Mouse (Mus musculus) retina, postnatal 1 day (tissue): Measurements from ENCODE around the gene Wdr46.
"Not testable (repeated sequence)": the region's sequence is repeated elsewhere in the genome, so short reads cannot be mapped to it uniquely, and the experiment has no call there.

Source experiments
- DNase-seq: peaks from one replicate; pipeline ENCODE4 v3.0.0-alpha.2; 2012

The Wdr46 gene

DNA sequence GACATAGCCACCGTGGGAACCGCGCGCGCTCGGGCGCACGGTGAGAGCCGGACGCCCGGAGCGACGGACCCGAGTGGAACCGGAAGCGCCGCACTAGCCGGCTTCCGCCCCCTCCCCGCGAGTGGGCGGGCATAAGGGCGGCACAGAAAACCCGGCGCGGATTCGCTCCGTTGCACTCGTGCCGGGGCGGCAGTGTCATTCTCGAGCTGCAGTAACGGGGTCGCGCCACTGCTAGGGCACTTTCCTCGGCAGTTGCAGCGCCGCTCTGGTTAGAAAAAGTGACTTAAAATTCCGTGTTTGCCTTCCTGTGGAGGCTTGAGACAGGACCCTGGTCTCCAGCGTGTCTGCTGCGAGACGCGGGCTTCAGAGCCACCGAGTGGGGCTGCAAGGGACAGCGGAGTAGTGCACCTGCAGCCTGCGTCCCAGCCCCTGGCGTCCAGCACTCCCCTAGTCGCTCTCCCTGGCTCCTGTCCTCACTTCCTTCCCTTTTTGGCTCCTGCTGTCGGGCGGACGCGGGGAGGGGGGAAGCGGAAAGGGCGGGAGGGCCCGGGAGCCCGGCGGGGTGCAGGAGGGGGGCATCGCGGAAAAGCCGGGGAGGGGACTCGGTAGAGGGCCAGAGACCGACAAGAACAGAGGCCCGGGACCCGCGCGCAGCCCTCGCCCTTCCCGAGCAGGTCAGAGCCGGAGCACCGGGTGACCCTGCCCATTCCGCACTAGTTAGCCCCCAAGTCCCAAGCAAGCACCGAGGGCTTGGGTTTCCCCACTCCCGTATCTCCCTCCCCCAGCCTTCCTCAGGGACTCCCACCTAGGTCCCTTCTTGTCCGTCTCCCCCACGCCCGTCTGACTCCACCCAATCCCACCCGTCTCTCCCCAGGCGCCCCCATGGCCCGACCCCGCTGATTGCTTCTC, 10.8 kb upstream of the Wdr46 start, which contains the start of gene Rgl2:
Gene Rgl2 (plus strand): TSS at position 173 of the 909 bp plus-strand sequence.
- DNase-seq = peak; percentile 97

DNA sequence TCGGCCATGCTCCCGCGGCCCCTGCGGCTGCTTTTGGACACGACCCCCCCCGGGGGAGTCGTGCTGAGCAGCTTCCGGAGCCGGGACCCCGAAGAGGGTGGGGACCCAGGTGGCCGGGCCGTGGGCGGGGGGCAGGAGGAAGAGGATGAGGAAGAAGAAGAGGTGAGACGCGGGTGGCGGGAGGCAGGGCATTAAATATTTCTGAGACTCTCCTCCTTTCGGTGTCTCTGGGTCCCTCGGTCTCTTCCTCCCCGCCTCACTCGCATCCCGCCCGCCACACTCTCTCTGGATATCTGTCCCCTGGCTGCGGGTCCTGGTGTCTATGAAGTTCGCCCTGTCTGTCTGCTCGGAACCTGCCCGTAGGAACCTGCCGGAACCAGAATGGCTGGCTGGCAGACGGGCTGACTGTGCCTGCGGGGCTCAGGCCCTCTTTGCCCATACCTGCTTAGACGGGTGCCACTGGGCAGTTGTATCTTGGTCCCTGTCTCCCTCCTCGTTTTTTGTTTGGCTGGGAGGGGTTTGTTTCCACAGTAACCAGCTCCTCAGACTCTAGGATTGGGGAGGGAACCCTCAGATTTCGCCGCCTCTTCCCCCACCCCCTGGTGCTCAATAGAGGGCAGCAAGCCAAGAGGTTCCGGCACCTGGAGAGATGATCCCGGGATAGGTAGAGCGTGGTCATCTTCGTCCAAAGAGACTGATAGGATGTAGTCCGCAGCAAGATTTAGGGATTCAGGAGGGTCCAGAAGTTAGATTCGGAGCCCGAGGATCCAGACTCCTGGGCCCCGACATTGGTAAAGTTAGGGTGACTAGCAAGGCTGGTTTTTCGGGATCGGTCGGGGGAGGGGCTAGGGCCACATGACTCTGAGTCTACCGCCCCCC, 9.9 kb upstream of the Wdr46 start:
- DNase-seq = peak; percentile 43

DNA sequence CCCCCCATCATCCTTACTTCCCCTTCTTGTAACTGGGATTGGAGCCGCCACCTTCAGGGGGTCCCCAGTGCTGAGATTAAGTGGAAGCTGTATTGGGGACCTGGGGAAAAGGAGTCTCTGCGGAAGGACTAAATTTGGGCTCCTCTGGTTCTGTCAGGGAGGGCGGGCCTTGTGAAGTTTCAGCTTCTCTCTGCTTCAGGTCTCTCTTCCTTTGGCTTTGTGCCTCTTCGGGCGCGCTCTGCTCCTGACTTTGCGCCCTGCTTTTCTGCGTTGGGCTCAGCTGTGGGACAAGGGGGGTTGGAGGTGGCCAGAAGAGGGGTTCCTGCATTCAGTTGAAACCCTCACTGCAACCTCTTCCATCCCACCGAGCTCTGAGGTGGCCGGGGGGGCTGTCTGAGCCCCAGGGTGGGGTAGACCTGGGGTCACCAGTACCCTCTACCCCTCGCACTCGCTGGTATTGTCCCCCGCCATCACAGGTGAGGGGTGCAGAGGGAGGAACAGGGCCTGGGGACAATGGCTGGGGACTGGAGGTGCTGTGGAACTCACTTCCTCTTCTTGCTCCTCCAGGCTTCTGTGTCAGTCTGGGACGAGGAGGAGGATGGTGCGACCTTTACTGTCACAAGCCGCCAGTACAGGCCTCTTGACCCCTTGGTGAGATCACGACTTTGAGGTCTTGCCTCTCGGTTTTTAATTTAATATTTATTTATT, 9.1 kb upstream of the Wdr46 start:
- DNase-seq = no peak

DNA sequence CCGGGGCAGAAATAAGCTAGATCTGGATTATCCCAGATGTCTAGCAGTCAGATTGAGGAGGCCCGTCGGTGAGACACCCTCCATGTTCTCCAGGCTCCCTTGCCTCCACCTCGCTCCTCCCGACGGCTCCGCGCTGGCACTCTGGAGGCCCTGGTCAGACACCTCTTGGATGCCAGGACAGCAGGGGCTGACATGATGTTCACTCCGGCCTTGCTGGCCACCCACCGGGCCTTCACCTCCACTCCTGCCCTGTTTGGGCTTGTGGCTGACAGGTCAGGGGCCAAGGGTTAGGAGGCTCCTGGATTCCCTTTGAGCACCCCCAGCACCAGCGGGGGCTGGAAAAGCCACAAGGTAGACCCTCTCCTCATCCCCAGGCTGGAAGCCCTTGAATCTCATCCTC, 8.5 kb upstream of the Wdr46 start:
- no peak for DNase-seq

DNA sequence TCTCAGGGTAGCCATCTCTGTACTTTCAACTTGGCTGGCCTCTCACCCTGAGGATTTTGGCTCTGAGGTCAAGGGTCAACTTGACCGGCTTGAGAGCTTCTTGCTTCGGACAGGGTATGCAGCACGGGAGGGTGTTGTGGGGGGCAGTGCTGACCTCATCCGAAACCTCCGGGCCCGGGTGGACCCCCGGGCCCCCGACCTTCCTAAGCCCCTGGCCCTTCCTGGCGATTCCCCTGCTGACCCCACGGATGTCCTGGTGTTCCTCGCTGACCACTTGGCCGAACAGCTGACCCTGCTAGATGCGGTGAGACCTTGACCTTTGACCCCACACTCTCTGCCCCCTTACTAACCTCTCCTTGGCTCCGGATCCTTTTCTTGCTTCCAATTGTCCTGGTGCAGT, 8.0 kb upstream of the Wdr46 start:
- DNase-seq = no peak

DNA sequence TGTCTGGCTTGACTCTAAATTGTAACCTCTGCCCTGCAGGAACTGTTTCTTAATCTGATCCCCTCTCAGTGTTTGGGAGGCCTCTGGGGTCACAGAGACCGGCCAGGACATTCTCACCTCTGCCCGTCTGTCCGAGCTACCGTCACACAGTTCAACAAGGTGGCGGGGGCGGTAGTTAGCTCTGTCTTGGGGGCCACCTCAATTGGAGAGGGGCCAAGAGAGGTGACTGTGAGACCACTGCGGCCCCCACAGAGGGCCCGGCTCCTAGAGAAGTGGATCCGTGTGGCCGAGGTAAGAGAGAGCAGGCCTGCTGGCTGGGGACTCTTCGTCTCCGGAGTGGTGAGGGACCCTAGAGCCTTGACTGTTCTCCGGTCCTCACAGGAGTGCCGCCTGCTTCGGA, 7.5 kb upstream of the Wdr46 start:
- DNase-seq = no peak

DNA sequence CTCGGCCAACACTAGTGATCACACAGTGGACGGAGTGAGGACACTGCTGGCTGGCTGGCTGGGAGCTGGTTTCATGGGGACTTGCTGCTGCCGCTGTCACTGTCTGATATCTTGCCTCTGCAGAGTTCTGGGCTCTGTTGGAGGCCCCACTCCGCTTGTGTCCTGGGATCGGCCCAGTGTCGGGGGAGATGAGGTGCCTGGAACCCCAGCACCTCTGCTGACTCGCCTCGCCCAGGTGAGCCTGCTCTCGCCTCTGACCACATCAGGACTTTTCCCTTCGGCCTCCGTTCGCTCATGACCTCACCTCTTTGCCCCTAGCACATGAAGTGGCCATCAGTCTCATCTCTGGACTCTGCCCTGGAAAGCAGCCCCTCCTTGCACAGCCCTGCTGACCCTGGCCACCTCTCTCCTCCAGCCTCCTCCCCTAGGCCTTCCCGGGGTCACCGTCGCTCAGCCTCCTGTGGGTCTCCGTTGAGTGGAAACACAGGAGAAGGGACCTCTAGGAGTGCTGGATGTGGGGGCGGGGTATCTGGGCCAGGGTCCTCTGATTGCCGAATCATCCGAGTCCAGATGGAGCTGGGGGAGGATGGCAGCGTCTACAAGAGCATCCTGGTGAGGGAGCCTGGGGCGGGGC, 4.9 kb upstream of the Wdr46 start:
- no peak for DNase-seq

DNA sequence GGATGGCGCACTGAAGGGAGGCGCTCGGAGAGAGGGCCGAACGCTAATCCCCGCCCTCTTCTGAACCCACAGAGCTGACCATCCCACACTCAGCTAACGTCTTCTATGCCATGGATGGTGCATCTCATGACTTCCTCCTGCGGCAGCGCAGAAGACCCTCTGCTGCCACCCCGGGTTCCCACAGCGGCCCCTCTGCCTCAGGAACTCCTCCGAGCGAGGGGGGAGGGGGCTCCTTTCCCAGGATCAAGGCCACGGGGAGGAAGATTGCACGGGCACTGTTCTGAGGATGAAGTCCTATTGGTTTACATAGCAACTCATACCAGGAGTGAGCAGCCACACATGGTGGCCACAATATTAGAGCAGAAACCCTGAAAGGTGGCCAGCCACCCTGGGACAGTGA, 3.5 kb upstream of the Wdr46 start:
- DNase-seq = no peak

DNA sequence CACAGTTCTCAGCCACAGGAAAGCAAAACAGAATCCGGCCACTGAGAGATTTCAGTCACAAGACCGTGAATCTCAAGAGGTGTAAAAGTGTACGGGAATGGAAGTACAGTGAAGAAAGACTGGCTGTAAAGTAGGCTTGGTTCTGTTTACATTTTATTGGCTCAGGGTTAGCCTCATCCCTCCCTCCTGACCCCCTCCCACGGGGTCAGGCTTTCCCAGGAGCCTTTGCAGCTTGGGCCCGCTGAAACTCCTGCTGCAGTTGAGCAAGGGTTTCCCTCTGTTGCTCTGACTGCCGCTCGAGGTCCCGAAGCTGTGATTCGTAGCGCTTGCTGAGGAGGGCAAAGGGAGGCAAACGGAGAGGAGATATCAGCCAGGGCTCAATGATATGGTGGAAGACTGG, 1.7 kb upstream of the Wdr46 start:
- DNase-seq = no peak

DNA sequence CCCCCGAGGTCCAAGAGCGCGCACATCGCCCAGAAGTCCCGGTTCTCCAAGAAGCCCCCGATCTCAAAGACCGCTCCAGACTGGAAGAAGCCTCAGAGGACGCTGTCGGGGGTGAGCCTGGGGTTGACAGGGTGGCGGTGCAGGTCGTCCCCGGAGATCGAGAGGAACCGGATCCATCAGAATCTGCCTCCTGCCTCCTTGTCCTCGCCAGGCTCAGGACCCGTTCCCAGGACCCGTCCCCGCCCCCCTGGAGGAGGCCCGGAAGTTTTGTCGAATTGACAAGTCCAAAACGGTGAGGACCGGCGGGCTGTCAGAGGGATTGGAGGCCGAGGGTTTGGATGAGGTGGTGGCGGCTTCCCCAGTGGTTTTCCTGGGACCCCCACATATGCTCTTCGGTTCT, 521 bp downstream of the Wdr46 start:
- DNase-seq = no peak

DNA sequence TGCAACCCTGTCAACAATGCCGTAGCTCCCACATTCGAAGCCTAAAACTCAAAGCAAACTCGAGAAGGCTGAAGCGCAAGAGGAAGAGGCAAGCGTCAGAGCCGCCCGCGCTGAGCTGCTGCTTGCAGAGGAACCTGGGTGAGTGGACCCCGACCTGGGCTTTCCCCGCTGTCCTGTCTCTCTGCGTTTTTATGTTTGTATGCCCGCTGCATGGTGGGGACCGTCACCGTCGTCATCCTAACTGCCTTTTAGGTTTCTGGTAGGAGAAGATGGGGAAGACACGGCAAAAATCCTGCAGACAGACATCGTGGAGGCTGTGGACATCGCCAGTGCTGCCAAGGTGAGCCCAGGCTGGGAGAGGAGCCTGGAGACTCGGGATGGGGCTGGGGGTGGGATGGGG, 921 bp downstream of the Wdr46 start:
- DNase-seq = no peak

DNA sequence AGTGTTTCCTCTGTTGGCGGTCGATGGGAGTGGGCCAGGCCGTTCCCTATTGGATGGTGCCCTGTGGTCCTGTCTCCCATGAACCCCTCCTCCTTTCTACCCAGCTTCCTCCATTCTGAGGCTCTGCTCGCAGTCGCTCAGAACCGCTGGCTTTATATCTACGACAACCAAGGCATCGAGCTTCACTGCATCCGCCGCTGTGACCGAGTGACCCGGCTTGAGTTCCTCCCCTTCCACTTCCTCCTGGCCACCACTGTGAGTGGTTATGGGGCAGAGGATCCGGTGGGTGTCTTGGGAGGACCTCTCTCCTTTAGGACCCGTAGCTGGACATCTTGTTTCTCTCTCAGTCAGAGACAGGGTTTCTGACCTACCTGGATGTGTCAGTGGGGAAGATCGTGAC, 3.0 kb downstream of the Wdr46 start:
- no peak for DNase-seq

DNA sequence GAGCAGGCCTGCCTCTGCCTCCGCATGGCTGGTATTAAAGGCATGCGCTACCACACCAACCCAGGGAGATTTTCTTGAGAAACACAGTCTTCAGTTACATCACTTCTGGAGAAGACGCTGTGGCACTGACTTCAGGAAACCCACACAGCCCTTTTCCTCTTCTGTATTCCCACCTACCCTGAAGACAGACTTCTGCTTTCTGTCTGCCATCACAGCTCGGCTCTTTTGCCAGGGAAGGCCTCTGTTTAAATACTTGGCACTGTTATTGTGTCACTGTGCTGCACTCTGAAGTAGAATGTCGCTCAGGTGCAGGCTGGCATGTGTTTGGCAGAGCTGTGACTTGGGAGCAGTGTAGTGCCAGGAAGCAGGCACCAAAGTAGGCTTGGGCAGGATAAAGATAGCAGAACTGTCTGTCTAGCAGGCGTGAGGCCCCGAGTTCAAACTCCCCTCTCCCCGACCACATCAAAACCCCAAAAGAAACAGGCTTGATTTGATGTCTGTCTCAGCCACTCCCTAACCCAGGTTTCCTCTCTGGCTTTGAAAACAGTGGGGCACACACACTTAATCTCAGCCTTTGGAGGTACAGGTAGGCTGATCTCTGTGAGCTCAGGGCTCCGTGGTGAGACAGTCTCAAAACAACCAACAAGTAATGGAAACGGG, 7.1 kb downstream of the Wdr46 start:
- no peak for DNase-seq

DNA sequence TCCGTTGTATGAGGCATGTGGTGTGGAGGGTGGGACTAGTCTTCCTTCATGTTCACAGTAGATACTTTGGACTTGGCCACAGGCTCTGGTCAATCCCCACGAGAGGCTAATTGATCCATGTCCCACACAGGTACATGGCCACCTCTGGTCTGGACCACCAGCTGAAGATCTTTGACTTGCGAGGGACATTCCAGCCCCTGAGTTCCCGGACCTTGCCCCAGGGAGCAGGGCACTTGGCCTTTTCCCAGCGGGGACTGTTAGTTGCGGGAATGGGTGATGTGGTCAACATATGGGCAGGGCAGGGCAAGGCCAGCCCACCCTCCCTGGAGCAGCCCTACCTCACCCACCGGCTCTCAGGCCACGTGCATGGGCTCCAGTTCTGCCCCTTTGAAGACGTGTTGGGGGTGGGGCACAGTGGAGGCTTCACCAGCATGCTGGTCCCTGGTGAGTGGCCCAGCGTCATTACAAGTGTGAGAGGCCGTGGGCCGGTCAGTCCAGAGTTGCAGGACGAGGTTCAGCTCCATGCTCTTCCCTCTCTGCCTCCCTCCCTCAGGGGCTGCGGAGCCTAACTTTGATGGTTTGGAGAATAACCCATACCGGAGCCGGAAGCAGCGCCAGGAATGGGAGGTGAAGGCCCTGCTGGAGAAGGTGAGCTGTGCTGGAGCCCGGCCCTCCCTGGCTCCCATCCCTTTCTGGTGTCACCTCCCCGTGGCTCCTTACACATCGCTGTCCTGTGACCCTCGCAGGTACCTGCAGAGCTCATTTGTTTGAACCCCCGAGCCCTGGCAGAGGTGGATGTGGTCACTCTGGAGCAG, 7.8 kb downstream of the Wdr46 start:
- no peak for DNase-seq

DNA sequence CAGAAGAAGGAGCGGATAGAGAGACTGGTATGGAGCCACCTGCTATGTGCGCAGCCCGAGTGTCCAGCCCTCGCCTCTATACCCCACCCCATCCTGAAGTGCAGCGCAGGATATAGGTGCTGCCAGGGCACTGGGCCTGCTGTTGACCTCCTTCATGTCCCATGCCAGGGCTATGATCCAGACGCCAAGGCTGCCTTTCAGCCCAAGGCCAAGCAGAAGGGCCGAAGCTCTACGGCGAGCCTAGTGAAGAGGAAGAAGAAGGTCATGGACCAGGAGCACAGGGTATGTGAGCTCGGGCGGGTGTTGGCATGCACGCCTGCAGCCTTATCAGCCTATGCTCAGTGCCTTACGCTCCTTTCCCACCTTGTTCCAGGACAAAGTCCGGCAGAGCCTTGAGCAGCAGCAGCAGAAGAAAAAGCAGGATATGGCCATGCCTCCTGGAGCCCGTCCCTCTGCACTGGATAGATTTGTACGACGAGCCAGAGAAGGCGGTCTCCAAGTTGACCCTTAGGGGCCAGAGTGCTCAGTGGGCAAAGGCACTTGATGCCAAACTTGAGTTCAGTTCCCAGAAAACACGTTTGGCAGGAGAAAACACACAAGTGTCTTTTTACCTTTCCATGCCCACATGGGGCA, 8.6 kb downstream of the Wdr46 start:
- no peak for DNase-seq

DNA sequence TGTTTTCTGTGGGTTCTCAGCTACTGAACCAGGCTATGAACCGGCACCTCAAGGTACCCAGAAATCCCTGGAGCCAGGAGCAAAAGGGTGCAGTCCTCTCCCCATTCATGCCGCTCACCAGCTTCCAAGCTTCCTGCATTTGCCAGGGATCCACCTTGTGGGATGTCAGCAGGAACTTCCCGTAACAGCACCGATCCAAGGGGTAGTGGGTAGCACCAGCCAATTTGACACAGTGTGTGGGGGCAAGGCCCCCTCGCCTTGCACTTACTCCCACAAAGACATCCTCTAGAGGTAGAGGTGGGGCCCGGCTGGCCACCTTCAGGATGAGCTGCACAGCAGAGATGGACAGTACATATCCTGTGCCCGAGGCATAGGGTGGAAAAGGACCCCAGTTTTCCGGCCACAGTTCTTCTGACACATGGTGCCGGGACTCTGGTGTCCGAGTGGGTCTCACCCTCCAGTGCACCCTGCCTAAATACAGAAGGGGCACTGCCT, 9.7 kb downstream of the Wdr46 start:
- no peak for DNase-seq

DNA sequence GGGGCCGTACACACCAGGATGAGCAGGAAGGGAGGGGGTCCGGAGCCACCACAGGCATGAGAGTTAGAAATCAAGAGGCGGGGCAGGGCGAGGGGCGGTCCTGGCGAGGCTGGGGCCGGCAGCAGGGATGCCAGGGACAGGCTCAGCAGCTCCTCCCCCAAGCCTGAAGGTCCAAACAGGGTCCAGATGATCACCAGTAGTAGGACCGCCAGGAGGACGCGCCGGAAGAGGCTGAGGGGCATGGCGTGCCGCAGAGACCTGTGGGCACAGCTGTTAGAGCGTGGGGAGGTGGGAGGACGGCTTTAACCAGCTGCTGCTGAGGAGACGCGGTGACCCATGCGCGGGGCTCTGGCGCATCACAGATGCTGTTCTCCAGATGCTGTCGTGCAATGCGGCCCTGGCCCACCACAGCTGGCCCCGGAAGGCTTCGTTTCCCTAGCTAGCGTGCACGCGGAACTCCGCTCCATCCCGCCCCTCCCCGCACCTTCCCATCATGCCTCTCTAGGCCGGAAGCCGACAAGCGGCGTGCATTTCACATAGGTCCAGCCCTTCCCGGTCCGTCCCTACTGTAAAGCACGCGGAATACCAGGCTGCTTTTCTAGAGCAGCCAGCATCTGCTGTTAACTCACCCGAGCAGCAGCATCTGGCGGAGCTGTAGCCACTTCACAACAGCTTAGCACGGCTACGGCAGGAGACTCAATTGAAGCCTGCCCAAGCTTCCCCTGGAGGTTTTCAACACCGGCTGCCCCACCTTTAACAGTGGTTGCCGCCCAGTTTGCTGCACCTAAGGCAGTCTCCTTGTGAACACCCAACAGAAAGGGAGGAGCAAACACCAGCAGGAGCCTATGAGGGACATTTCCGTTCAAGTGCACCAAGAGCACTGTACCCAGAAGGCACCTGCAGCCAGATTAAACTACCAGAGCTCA, 10.8 kb downstream of the Wdr46 start, which contains the start of gene B3galt4:
Gene B3galt4 (minus strand): TSS at position 468 of the 926 bp plus-strand sequence.
- peak; percentile 92 for DNase-seq

DNA sequence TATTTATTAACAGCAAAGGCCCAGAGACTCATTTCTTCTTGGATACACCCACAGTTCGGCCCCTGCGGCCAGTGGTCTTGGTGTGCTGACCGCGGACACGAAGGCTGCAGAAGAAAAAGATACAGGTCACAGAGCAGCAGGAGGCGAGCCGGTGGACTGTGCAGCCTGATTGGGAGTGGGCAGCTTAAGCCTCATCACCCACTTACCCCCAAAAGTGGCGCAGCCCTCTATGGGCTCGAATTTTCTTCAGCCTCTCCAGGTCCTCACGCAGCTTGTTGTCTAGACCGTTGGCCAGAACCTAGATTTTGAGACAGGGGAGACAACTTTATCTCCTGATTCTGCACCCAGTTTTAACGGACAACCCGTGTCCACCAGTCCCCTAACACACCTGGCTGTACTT, 11.6 kb downstream of the Wdr46 start:
- not testable (repeated sequence) for DNase-seq

DNA sequence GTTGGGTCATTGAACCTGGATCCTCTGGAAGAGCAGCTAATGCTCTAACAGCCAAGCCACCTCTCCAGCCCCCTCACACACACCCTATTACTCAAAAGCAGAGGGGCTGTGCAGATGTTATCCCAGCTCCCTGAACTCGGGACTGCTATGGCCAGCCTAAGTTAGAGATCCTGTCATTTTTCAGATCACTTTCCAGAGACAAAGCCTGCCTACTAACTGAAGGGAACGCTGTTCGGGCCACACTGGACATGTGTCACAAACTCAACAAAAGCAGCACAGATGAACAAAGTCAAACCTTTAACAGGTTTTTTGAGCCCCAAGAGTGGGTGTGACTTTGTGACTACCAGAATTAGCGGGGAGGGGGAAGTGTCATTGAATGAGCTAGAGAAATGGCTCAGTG, 12.4 kb downstream of the Wdr46 start:
- no peak for DNase-seq
